Mouse (Mus musculus) left cerebral cortex, adult 11 months (tissue): Measurements from ENCODE around the gene Kcnj3.
"Not testable (repeated sequence)": the region's sequence is repeated elsewhere in the genome, so short reads cannot be mapped to it uniquely, and the experiment has no call there.

Experiments used
- DNase-seq: peaks from one replicate; pipeline ENCODE4 v3.0.0; 2022; ENCODE audit warnings: low spot score

Kcnj3 gene

DNA sequence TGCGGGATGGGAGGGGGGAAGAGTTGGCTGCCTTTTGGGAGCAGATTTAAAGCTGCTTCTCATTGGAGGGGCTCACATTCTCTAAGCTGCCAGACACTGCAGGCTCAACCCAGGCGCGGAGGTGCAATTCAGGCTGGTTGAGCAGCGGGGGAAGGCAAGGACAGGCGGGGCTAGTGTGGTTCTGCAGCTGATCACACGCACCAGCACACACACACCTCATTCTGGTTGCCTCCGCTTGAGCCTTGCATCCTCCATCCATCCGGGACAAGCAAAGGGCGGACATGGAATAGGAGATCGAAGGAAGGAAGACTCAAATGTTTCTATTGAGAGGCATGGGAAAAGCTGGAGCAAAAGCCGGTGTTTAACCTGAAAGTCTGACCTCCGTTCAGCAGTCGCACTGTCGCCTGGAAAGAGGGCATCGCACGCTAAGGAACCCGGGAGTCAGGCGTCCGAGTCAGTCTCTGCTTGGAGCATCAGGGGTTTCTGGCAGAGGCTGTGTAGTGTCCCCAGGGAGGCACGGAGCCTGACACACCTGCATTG is at the start of gene Kcnj3:
Gene Kcnj3 (plus strand): TSS at position 250 of the 540 bp plus-strand sequence.
- peak; percentile 61 for DNase-seq

DNA sequence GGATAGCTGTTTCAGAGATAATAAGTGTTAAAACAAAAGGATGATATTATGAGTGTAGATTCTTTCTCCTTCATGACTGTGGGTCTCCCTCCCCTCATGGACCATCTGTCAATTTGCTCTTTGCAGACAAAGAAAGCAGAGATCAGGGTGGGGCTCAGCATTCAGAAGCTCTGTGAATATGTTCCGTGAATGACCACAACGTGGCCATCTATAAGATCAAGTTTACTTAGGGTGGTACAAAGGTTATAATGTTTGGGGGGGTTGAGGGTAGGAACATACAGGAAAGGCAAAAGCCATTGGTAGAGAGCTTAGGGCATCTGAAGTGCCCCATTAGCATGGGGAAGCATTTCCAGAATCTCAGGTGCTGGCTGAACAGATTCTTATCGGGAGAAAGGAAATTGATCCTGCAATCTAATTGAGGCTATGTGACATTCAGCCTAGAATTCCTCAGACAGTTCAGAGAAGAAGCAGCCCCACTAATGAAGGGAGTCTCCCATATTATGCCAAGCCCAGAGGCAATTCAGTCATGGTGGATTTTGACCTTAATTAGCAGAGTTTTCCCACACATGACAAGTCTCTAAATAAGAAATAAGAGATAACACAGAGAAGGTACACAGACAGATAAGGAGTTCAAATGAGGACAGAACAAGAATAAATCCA is 45.3 kb upstream of the Kcnj3 start:
- no peak for DNase-seq

DNA sequence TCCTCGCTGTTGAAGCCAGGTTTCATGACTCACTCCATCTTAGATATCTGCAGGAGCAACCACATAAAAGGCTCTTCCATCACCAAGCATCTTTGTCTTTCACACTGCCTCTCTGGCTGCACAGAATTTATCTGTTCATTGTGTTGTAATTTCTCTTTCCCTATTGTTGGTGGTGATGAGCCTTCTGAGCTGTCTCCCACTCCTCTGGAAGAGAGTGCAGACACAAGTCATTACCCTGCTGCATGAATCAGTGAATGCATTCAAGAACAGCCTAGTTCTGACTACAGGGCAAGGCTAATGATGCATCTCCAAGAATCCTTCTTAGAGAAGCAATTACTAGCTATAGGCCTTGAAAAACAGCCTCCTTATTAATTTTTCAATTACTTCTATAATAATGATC is 30.5 kb upstream of the Kcnj3 start:
- DNase-seq = no peak

DNA sequence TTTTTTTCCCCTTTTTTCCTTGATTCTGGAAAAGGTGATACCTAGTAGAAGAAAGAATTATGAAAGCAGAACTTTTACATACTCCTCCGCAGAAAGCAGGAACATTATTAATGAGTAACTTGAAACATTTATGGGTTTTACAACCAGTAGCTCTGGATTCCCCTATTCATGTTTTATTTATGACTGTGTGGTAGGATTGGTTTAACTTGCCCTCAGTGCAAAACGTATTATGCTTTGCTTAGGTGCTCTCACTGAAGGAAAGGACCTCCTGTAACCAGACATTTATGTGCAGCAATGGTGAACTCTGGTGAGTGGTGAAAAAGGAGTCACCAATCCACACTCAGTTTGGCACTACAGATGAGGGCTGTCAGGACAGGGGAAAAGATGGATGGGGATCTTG is 8.1 kb upstream of the Kcnj3 start:
- DNase-seq = no peak

- no peak for DNase-seq
These were observed 3.7 kb upstream of the Kcnj3 start for GRCm38 (mm10) chr2:55432104-55432503.

DNA sequence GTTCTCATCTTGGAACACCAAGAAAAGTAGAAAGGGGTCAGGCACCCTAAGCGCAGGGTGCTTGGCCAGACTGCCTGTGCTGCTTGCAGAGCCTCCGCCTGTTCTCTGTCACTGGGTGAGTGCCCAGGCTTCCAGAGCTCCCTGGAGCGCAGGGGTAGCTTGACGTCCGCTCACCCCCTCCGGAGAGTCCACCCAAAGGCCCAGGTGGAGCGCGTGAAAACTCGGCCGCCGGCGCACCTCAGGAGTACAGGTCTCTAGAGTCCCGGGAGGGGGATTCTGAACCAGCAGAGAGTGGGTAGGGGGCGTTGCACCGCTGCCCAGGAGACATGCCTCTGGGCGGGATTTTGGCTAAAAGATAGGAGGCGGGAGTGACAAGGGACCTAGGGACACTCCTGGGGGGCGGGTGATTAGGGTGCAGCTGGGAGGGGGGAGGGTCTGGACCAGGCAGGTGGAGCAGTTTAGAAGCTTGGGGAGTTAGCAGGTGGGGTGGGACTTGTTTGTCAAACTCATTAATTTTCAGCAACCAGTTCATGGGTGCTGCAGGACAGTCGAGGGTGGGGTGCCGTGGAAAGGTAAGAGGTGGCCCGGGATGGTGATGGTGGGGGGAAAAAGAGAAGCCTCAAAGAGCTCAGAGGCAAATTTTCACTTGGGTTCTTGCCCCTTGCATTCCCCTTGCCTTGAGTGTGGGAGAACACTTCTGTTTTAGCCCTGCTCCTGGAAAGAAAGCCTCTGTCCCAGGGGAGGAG is 664 bp downstream of the Kcnj3 start:
- DNase-seq = no peak

DNA sequence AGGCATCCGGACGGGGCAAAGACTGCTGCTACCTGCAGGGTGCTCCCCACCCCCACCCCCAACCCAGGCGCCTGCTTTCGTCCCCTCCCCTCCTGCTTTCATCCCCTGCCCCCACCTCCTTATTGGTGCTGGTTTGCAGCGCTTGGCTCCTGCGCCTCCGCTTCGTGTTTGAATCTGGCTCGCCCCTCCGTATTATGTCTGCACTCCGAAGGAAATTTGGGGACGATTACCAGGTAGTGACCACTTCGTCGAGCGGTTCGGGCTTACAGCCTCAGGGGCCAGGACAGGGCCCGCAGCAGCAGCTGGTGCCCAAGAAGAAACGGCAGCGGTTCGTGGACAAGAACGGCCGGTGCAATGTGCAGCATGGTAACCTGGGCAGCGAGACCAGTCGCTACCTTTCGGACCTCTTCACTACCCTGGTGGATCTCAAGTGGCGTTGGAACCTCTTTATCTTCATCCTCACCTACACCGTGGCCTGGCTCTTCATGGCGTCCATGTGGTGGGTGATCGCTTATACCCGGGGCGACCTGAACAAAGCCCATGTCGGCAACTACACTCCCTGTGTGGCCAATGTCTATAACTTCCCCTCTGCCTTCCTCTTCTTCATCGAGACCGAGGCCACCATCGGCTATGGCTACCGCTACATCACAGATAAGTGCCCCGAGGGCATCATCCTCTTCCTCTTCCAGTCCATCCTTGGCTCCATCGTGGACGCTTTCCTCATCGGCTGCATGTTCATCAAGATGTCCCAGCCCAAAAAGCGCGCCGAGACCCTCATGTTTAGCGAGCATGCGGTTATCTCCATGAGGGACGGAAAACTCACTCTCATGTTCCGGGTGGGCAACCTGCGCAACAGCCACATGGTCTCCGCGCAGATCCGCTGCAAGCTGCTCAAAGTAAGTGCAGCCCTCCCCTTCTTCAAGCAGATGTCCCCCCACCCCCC is 1.5 kb downstream of the Kcnj3 start:
- no peak for DNase-seq

- DNase-seq = no peak
These were observed 2.2 kb downstream of the Kcnj3 start for GRCm38 (mm10) chr2:55437977-55438376.

DNA sequence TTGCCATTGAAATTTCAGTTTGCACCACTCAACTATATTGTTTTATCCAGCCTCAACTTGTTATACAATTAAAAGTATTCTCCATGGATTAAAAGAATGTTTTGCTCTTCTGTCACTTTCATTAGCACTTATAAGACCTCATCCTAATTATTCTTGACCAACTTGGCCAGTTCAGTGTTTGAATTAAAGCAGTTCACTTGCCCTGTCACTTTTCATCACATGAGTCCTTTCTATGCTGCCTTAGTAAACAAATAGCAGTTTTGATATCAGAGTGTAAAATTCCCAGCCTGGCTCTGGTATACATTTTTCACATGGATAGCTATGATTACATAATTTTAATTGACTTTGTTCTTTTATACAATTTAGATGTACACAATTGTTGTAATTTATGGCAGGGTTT is 3.4 kb downstream of the Kcnj3 start:
- DNase-seq = no peak

GRCm38 (mm10) chr2:55442006-55442405 is 6.2 kb downstream of the Kcnj3 start:
- no peak for DNase-seq

DNA sequence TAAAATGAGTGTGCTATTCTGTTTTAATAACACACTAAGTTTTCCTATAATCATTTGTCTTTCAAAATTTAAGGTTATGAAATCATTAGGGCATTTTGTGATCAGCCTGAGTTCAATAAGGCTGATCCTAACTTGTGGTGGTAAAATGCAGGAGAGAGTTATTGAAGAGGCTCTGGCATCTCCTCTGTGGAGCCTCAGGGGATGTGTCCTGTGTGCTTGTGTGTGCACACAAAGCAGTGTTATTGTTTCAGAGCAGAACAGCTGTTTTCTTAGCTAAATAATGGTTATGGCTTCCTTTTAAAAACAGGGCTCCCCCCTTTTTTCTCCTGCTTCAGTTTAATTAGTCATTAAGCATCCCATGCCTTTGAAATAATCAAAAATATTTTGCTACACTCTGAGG is 11.5 kb downstream of the Kcnj3 start:
- DNase-seq = no peak

- no peak for DNase-seq
These were observed 15.0 kb downstream of the Kcnj3 start for GRCm38 (mm10) chr2:55450774-55451173.

- no peak for DNase-seq
These were observed 23.4 kb downstream of the Kcnj3 start for GRCm38 (mm10) chr2:55459195-55459594.

DNA sequence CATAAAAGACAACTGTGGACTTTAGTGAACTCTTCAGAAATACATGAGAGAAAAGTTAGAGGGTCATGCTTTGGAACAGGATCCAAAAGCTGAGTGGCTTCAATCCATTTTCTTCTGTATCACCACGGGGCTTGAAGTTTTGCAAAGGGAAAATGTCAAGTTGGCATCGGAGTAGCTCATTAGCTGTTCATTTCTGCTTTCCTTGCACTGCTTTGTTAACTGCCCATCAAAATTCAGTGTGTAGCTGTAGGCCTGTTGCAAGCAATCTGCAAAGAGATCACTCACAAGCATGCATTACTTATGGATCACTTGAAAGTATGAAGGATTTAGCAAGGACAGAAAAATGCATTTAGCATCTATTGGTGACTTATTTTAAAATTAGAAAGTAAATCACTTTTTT is 33.4 kb downstream of the Kcnj3 start:
- no peak for DNase-seq

DNA sequence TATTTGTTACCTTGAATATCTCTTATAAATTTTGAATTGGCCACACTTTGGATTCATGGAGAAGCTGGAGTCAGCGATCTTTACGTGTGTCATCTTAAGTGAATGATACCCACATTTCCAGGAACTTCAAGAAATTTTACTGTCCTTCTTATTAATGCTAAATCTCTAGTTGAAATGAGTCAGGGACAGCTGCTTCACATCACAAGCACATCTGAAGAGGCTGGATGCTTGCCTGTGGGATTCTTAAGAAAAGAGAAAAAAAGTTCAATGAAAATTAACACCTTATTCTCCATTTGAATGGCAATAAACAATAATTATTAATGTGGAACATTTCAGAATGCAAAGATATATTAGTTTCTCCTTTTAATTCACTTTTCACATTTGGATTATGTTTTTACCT is 34.2 kb downstream of the Kcnj3 start:
- no peak for DNase-seq

DNA sequence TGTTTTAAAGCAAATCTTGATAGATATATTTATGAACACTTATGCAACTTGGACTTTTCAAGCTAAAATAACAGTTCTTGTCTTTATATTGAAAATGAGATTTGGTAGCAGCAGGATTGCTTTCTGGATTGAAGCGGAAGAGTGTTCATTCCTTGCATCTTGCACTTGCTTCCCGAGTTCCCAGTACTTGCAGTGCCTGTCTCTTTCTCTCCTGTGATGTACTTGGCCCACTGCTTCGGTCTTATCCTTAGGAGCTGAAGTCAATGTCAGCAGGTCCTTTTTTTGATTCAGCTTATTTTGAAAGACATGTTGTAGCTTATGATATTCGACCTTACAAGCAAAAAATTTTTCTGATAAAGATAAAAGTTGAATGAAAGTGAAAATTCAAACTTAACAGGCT is 43.7 kb downstream of the Kcnj3 start:
- no peak for DNase-seq

- DNase-seq = no peak
These were observed 44.3 kb downstream of the Kcnj3 start for GRCm38 (mm10) chr2:55479933-55480601.

GRCm38 (mm10) chr2:55480602-55480965 is 44.8 kb downstream of the Kcnj3 start:
- DNase-seq = no peak

- DNase-seq = not testable (repeated sequence)
These were observed 49.8 kb downstream of the Kcnj3 start for GRCm38 (mm10) chr2:55485500-55486129.

GRCm38 (mm10) chr2:55503390-55504176 is 67.8 kb downstream of the Kcnj3 start:
- DNase-seq = no peak

GRCm38 (mm10) chr2:55505712-55506111 is 69.9 kb downstream of the Kcnj3 start:
- peak; percentile 3 for DNase-seq
